Mouse (Mus musculus) midbrain, embryonic 14.5 days (tissue): ENCODE results near the gene Kmt5a. TPM values are rescaled to one million over a fixed set of nuclear protein-coding genes. Genes with fewer than 3 reads are reported as not detected.

ENCODE experiments used
- ATAC-seq: fragments of 200-750 bp; cut with Nextera tagmentation; 2 replicates; pipeline ENCODE4 v1.8.0; 2017; ENCODE audit warnings: moderate number of reproducible peaks, moderate library complexity; ENCODE audit not compliant: low FRiP score, low TSS enrichment
- DNase-seq: peaks from one replicate; pipeline ENCODE4 v3.0.0-alpha.2; 2015
- H3K27ac ChIP-seq: fragments of 300-500 bp; sonication (generic); replicated peaks from 2 replicates; pipeline ENCODE4 v1.5.1; 2014; ENCODE audit warnings: mild to moderate bottlenecking, low read depth, low read length, moderate library complexity
- H3K27me3 ChIP-seq: fragments of 300-500 bp; sonication (generic); 2 replicates; pipeline ENCODE4 v1.6.1; 2014; ENCODE audit warnings: low read length, control low read depth, mixed read lengths; ENCODE audit not compliant: control insufficient read depth, insufficient read depth
- H3K36me3 ChIP-seq: fragments of 300-500 bp; sonication (generic); 2 replicates; pipeline ENCODE4 v1.6.1; 2014; ENCODE audit warnings: low read length, control low read depth; ENCODE audit not compliant: control insufficient read depth, insufficient read depth
- H3K4me1 ChIP-seq: fragments of 300-500 bp; sonication (generic); 2 replicates; pipeline ENCODE4 v1.6.1; 2014; ENCODE audit warnings: mild to moderate bottlenecking, antibody characterized with exemption, low read length, control low read depth; ENCODE audit not compliant: control insufficient read depth, insufficient read depth
- H3K4me2 ChIP-seq: fragments of 300-500 bp; sonication (generic); 2 replicates; pipeline ENCODE4 v1.6.1; 2014; ENCODE audit warnings: mild to moderate bottlenecking, low read length, moderate library complexity
- H3K4me3 ChIP-seq: fragments of 300-500 bp; sonication (generic); replicated peaks from 2 replicates; pipeline ENCODE4 v1.5.1; 2014; ENCODE audit warnings: low read depth, low read length
- H3K9ac ChIP-seq: fragments of 300-500 bp; sonication (generic); replicated peaks from 2 replicates; pipeline ENCODE4 v1.6.1; 2014; ENCODE audit warnings: mild to moderate bottlenecking, low read length, moderate library complexity
- H3K9me3 ChIP-seq: fragments of 300-500 bp; sonication (generic); 2 replicates; pipeline ENCODE4 v1.6.1; 2016; ENCODE audit warnings: low read length, control low read depth, mixed read lengths; ENCODE audit not compliant: control insufficient read depth
- WGBS: fragments of 180-500 bp; shearing (Covaris S2); extraction: QIAGEN DNeasy Blood & Tissue Kit; methylation state at CpG from one replicate; pipeline ENCODE4 v1.1.7; 2014; 5-methylcytosine and 5-hydroxymethylcytosine counted together
- polyA plus RNA-seq: library from polyadenylated mRNA; unstranded; fragments of >200 nt; fragmentation: Nextera tagmentation; extraction: Ambion mirVana; gene quantifications from 2 replicates; pipeline ENCODE4 v1.2.1, GENCODE M21; 2014

Gene Kmt5a
- polyA plus RNA-seq, 1 experiment from 2014 or later = 20.9 TPM

GRCm38 (mm10) chr5:124442628-124443027 is 2.9 kb downstream of the Kmt5a start:
- no peak overlapping the region for H3K4me3 ChIP-seq
- H3K36me3 ChIP-seq = peaks cover 7% of the 10 kb centered on the region
- WGBS = 88% methylated on average over 2 of the region's 2 CpGs
- ATAC-seq (no peak), DNase-seq (no peak)
- H3K9ac ChIP-seq = no peak overlapping the region
- no peak overlapping the region for H3K4me2 ChIP-seq
- H3K27me3 ChIP-seq = no peaks in the 10 kb centered on the region
- no peak overlapping the region for H3K27ac ChIP-seq
- H3K9me3 ChIP-seq = no peaks in the 10 kb centered on the region
- H3K4me1 ChIP-seq = peaks cover 18% of the 10 kb centered on the region

GRCm38 (mm10) chr5:124444208-124444607 is 4.5 kb downstream of the Kmt5a start:
- no peak overlapping the region for H3K4me2 ChIP-seq
- no peak overlapping the region for H3K4me3 ChIP-seq
- 71% methylated on average over 3 of the region's 3 CpGs for WGBS

GRCm38 (mm10) chr5:124444661-124445561 is 5.2 kb downstream of the Kmt5a start:
- 7% methylated on average over 42 of the region's 66 CpGs for WGBS
- ATAC-seq = peak; percentile 92
- H3K9ac ChIP-seq = peak overlapping the region; percentile 88

More at GRCm38 (mm10) chr5:124444208-124444607, 4.5 kb downstream of the Kmt5a start:
- H3K9ac ChIP-seq = no peak overlapping the region
- no peaks in the 10 kb centered on the region for H3K27me3 ChIP-seq
- H3K36me3 ChIP-seq = peaks cover 22% of the 10 kb centered on the region
- DNase-seq (no peak), ATAC-seq (no peak)
- H3K9me3 ChIP-seq = no peaks in the 10 kb centered on the region
- H3K27ac ChIP-seq = no peak overlapping the region
- peaks cover 18% of the 10 kb centered on the region for H3K4me1 ChIP-seq

GRCm38 (mm10) chr5:124445621-124446293 is 6.0 kb downstream of the Kmt5a start:
- Histone ChIP-seq H3K4me2 (peak overlapping the region; percentile 87), H3K36me3 (peaks cover 37% of the 10 kb centered on the region), H3K27ac (peak overlapping the region; percentile 80), H3K4me1 (peaks cover 15% of the 10 kb centered on the region), H3K9ac (peak overlapping the region; percentile 88), H3K4me3 (peak overlapping the region; percentile 81), H3K9me3 (no peaks in the 10 kb centered on the region), H3K27me3 (no peaks in the 10 kb centered on the region)
- DNase-seq (peak; percentile 63), ATAC-seq (peak; percentile 71)
- under 1% methylated on average over 67 of the region's 77 CpGs for WGBS

More at GRCm38 (mm10) chr5:124444661-124445561, 5.2 kb downstream of the Kmt5a start:
- peaks cover 18% of the 10 kb centered on the region for H3K4me1 ChIP-seq
- peaks cover 28% of the 10 kb centered on the region for H3K36me3 ChIP-seq
- peak overlapping the region; percentile 87 for H3K4me2 ChIP-seq
- peak overlapping the region; percentile 80 for H3K27ac ChIP-seq
- no peaks in the 10 kb centered on the region for H3K9me3 ChIP-seq
- DNase-seq = peak; percentile 94
- H3K4me3 ChIP-seq = peak overlapping the region; percentile 81
- H3K27me3 ChIP-seq = no peaks in the 10 kb centered on the region

- H3K4me2 ChIP-seq = peak overlapping the region; percentile 87
- H3K27ac ChIP-seq = no peak overlapping the region
- peak overlapping the region; percentile 88 for H3K9ac ChIP-seq
- H3K4me1 ChIP-seq = peaks cover 15% of the 10 kb centered on the region
- ATAC-seq (no peak), DNase-seq (peak; percentile 26)
- no peaks in the 10 kb centered on the region for H3K27me3 ChIP-seq
- peaks cover 43% of the 10 kb centered on the region for H3K36me3 ChIP-seq
- H3K9me3 ChIP-seq = no peaks in the 10 kb centered on the region
- peak overlapping the region; percentile 81 for H3K4me3 ChIP-seq
- 4% methylated on average over 15 of the region's 15 CpGs for WGBS
Measured at GRCm38 (mm10) chr5:124446301-124446881, 6.7 kb downstream of the Kmt5a start.

GRCm38 (mm10) chr5:124449494-124449893 is 9.8 kb downstream of the Kmt5a start:
- Histone ChIP-seq H3K4me3 (no peak overlapping the region), H3K9me3 (no peaks in the 10 kb centered on the region), H3K36me3 (peaks cover 71% of the 10 kb centered on the region), H3K27me3 (no peaks in the 10 kb centered on the region), H3K27ac (no peak overlapping the region), H3K9ac (no peak overlapping the region), H3K4me1 (peaks cover 15% of the 10 kb centered on the region), H3K4me2 (no peak overlapping the region)
- 71% methylated on average over 6 of the region's 6 CpGs for WGBS
- DNase-seq (no peak), ATAC-seq (no peak)

GRCm38 (mm10) chr5:124450051-124450450 is 10.3 kb downstream of the Kmt5a start:
- Histone ChIP-seq H3K36me3 (peaks cover 75% of the 10 kb centered on the region), H3K4me2 (no peak overlapping the region), H3K4me3 (no peak overlapping the region), H3K9ac (no peak overlapping the region), H3K27ac (no peak overlapping the region), H3K27me3 (no peaks in the 10 kb centered on the region), H3K9me3 (no peaks in the 10 kb centered on the region), H3K4me1 (peaks cover 11% of the 10 kb centered on the region)
- DNase-seq (no peak), ATAC-seq (no peak)
- WGBS = 91% methylated on average over 7 of the region's 7 CpGs

- H3K9me3 ChIP-seq = no peaks in the 10 kb centered on the region
- H3K27me3 ChIP-seq = no peaks in the 10 kb centered on the region
- H3K9ac ChIP-seq = no peak overlapping the region
- 90% methylated on average over 16 of the region's 16 CpGs for WGBS
- H3K4me2 ChIP-seq = no peak overlapping the region
- no peak for ATAC-seq
- no peak overlapping the region for H3K27ac ChIP-seq
- H3K36me3 ChIP-seq = peaks cover 81% of the 10 kb centered on the region
- no peak for DNase-seq
- peaks cover 11% of the 10 kb centered on the region for H3K4me1 ChIP-seq
- H3K4me3 ChIP-seq = no peak overlapping the region
Measured at GRCm38 (mm10) chr5:124450641-124451340, 11.1 kb downstream of the Kmt5a start.
